Mouse (Mus musculus) forebrain, embryonic 10.5 days (tissue): ENCODE results near the gene Srgap2. TPM values are rescaled to one million over a fixed set of nuclear protein-coding genes. Genes with fewer than 3 reads are reported as not detected.

ENCODE experiments used
- DNase-seq: peaks from one replicate; pipeline ENCODE4 v3.0.0-alpha.2; 2017; ENCODE audit warnings: low spot score; ENCODE audit errors: extremely low spot score
- H3K27ac ChIP-seq: fragments of 300-500 bp; sonication (generic); 2 replicates; pipeline ENCODE4 v1.5.1; 2016; ENCODE audit warnings: mild to moderate bottlenecking
- H3K27me3 ChIP-seq: fragments of 300-500 bp; sonication (generic); 2 replicates; pipeline ENCODE4 v1.6.1; 2016; ENCODE audit warnings: mild to moderate bottlenecking; ENCODE audit not compliant: poor library complexity, severe bottlenecking
- H3K36me3 ChIP-seq: fragments of 300-500 bp; sonication (generic); replicated peaks from 2 replicates; pipeline ENCODE4 v1.6.1; 2016; ENCODE audit warnings: mild to moderate bottlenecking, moderate library complexity
- H3K4me1 ChIP-seq: fragments of 300-500 bp; sonication (generic); 2 replicates; pipeline ENCODE4 v1.6.1; 2016
- H3K4me3 ChIP-seq: fragments of 300-500 bp; sonication (generic); 2 replicates; pipeline ENCODE4 v1.5.1; 2016; ENCODE audit warnings: mild to moderate bottlenecking, moderate library complexity
- H3K9me3 ChIP-seq: fragments of 300-500 bp; sonication (generic); 2 replicates; pipeline ENCODE4 v1.6.1; 2016; ENCODE audit warnings: mild to moderate bottlenecking, moderate library complexity
- WGBS: fragments of 180-500 bp; shearing (Covaris S2); methylation state at CpG from one replicate; pipeline ENCODE4 v1.1.7; 2016; 5-methylcytosine and 5-hydroxymethylcytosine counted together
- polyA plus RNA-seq: library from polyadenylated mRNA; unstranded; fragments of >200 nt; fragmentation: Nextera tagmentation; extraction: Ambion mirVana; gene quantifications from 2 replicates; pipeline ENCODE4 v1.2.1, GENCODE M21; 2016

Srgap2 gene
- polyA plus RNA-seq, 1 experiment from 2014 or later, result 19.1 TPM

DNA sequence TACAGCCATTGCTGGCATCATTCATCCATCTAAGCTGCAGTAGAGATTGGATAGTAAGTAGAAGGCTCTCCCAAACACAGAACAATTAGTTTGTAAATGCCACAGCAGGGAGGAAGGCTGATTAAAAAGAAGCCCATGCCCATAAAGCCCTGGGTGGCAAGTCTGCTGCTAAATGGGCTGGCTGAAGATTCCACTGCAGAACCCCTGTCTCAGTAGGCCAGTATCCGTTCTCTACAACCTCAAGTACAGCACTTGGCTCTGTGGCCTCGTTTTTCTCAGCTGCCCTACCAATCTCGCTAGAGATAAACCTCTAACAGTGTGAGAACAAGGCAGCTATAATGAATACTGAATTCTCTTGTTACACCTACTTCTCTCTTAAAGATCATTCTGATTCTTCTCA is 227.9 kb downstream of the Srgap2 start:
- Histone ChIP-seq H3K27me3 (no peaks in the 10 kb centered on the region), H3K4me1 (peaks cover 4% of the 10 kb centered on the region; the same call in 1 of the 2 replicates), H3K36me3 (peaks cover 75% of the 10 kb centered on the region), H3K27ac (no peak overlapping the region), H3K4me3 (no peak overlapping the region), H3K9me3 (no peaks in the 10 kb centered on the region)
- DNase-seq, result no peak
- WGBS, result 54% methylated on average over 3 of the region's 3 CpGs

DNA sequence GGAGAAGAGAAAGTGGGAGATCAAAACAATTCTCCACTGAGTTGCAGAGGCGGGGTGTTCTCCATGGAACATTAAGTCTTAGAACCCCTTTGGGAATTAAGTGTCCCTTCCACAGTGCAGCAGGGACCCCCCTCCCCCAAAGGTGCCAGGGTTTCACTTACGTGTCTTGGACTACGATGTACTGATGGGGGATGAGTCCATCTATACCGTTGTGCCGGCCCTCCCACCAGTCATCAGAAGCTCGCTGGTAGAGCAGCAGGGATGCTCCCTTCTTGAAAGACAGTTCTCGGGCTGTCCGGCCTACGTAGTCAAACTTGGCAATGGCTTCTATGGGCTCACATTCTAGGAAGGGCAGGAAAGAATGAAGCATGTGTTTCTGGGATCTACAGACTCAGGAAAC is 229.0 kb downstream of the Srgap2 start:
- no peak for DNase-seq
- Histone ChIP-seq H3K4me3 (no peak overlapping the region), H3K4me1 (peaks cover 4% of the 10 kb centered on the region; the same call in 1 of the 2 replicates), H3K9me3 (no peaks in the 10 kb centered on the region), H3K27ac (no peak overlapping the region), H3K36me3 (peaks cover 86% of the 10 kb centered on the region), H3K27me3 (no peaks in the 10 kb centered on the region)
- WGBS, result 96% methylated on average over 9 of the region's 9 CpGs

DNA sequence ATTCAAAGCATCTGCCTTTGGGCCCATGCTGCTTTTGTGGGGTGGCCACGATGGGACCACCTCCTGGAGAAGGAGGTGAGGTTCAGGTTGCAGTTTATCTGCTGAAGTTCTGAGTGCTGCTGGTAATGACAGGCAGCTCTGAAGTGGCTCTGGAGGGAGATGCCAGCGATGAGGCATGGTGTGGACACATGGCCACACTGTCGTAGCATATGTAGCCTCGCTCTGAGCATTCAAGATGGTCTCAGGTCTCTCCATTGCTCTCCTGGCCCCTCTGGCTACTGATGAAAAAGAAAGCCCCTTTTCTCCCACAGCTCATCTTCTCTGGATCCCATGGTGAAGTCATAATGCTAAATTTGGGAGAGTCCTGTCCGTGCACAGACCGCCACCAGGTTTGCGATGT is 230.4 kb downstream of the Srgap2 start:
- Histone ChIP-seq H3K9me3 (no peaks in the 10 kb centered on the region), H3K36me3 (peaks cover 97% of the 10 kb centered on the region), H3K27me3 (no peaks in the 10 kb centered on the region), H3K4me3 (no peak overlapping the region), H3K27ac (no peak overlapping the region), H3K4me1 (peaks cover 4% of the 10 kb centered on the region; the same call in 1 of the 2 replicates)
- DNase-seq, result no peak
- WGBS, result 97% methylated on average over 7 of the region's 7 CpGs

DNA sequence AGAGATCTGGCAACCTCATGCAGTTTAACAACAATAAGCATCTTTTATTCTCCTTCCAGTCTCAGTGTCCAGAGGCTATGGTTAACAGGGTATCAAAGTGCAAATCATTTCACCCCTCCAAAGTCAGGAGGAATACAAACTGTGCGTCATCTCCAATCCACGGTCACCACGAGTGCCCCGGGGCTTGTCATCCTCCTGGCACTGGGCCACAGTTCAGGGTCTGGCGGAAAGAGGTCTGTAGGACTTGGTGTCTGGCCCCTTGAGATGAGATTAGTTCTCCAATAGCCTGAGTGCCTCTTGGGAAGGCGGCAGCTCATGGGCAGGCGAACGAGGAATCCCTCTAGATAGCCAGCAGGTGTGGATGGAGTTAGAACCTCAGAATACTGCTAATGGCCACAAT is 232.0 kb downstream of the Srgap2 start:
- no peak overlapping the region for H3K4me3 ChIP-seq
- H3K36me3 ChIP-seq, result peaks cover 91% of the 10 kb centered on the region
- H3K27ac ChIP-seq, result no peak overlapping the region
- H3K9me3 ChIP-seq, result no peaks in the 10 kb centered on the region
- peaks cover 4% of the 10 kb centered on the region; the same call in 1 of the 2 replicates for H3K4me1 ChIP-seq
- no peaks in the 10 kb centered on the region for H3K27me3 ChIP-seq
- WGBS, result 98% methylated on average over 8 of the region's 8 CpGs
- DNase-seq, result no peak

DNA sequence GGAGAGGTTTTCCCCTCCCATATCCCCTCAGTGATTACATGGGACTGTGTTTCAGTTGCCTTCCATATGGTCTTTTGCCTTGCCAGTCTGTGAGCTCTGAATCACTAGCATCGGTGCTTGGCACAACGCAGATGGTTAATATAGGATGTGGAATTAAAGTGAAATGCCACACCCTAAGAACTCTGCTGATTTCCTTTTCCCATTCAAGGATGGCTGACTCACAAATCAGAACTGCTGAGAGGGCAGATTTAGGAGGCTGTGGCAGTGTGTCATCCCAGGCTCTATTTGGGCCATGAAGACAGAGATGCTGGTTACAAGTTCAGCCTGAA is 233.3 kb downstream of the Srgap2 start:
- peaks cover 88% of the 10 kb centered on the region for H3K36me3 ChIP-seq
- no peaks in the 10 kb centered on the region for H3K27me3 ChIP-seq
- H3K27ac ChIP-seq, result no peak overlapping the region
- H3K4me1 ChIP-seq, result no peaks in the 10 kb centered on the region
- DNase-seq, result no peak
- no peaks in the 10 kb centered on the region for H3K9me3 ChIP-seq
- no peak overlapping the region for H3K4me3 ChIP-seq
- 95% methylated on average over 2 of the region's 2 CpGs for WGBS

DNA sequence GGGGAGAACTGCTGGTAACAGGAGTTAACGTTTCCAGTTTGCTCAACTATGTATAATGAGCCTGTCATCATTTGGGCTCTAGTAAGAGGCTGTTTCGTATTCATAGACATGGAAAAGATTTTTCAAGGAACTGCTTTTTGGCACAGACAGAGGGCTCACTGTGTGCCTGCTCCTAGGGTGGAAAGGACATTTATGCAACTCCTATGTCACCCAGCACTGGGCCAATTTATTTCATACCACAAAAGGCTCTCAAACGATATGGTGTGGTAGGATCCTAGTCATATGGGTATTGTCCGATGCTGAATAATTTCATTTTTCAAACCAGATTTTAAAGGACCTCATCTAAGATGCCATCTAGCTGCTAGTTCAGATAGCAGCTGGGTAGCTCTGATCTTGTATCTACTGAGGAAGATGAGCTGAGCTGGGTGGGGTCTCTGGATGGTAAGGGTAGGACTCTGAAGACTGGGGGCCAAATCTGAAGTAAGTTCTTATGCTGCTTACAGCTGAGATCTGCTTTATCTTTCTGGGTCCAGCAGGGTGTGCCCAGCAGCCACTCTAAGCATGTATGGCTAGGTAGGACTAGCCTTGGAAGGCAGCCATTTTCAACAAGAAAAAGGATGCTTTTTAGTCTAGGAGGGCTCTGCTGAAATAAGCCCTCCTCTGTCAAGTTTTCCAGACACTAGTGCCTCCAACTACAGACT is 233.8 kb downstream of the Srgap2 start:
- 92% methylated on average over 4 of the region's 4 CpGs for WGBS
- H3K27me3 ChIP-seq, result no peaks in the 10 kb centered on the region
- H3K27ac ChIP-seq, result no peak overlapping the region
- peaks cover 87% of the 10 kb centered on the region for H3K36me3 ChIP-seq
- no peak for DNase-seq
- no peak overlapping the region for H3K4me3 ChIP-seq
- H3K4me1 ChIP-seq, result no peaks in the 10 kb centered on the region
- H3K9me3 ChIP-seq, result no peaks in the 10 kb centered on the region

DNA sequence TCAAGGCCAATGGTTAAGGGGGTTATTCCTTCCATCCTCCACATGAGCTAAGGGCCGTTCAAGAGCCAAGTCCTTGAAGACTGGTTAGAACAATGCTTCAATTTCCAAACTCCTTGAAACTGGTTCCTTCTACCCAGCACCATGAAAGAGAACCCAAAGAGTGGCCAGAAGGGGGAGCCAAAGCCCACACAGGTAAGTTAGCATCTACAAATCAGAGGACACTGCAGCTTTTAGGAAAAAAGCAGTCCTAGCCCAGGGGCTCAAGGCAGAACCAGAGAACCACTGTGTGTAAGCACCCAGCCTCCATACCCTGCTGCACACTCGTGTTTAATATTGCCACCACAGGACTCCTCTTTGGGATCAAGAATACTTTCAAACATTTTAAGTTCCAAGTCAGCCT is 236.5 kb downstream of the Srgap2 start:
- Histone ChIP-seq H3K4me3 (no peak overlapping the region), H3K4me1 (no peaks in the 10 kb centered on the region), H3K27me3 (no peaks in the 10 kb centered on the region), H3K9me3 (no peaks in the 10 kb centered on the region), H3K27ac (no peak overlapping the region), H3K36me3 (peaks cover 77% of the 10 kb centered on the region)
- DNase-seq, result peak; percentile 56
- 52% methylated on average over 2 of the region's 2 CpGs for WGBS

DNA sequence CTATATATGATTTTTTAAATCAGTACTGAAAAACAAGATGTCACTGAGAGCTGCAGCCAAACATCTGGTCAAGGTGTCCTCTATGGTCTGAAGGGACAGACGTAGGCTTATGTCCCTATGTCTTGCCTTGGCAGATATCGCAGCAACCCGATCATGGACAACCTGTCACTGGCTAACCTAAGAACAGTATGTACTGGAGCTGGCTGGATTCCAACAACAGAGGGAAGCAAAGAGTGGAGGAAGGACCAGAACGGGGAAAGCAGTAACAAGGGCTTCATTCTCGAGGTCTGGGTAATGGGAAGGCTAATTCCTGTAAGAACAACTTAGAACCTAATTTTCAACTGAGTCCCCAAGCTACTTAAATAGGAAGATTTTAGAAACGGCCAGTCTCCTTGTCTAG is 238.2 kb downstream of the Srgap2 start:
- 93% methylated on average over 6 of the region's 6 CpGs for WGBS
- Histone ChIP-seq H3K27me3 (no peaks in the 10 kb centered on the region), H3K4me1 (no peaks in the 10 kb centered on the region), H3K27ac (no peak overlapping the region), H3K9me3 (no peaks in the 10 kb centered on the region), H3K4me3 (no peak overlapping the region), H3K36me3 (peaks cover 60% of the 10 kb centered on the region)
- no peak for DNase-seq

DNA sequence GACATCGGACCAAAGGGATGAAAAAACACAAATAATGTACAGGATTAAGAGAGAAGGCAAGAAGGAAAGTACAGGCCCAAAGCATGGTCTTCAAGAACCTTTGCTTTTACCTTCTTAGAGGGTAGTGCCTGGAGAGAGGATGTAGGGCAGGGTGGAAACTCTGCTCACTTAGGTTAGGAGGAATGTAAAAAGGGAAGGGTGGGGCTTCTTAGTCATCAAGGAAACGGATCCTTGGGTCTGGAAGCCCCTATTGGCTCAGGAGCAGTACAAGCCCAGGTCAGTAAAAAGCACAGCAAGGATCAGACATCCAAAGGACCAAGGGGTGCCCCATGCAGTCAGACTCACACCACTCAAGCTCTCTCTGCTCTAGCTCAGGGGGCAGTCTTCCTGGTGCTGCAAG is 239.9 kb downstream of the Srgap2 start:
- DNase-seq, result no peak
- WGBS, result 75% methylated on average over 2 of the region's 2 CpGs
- H3K4me3 ChIP-seq, result no peak overlapping the region
- H3K9me3 ChIP-seq, result no peaks in the 10 kb centered on the region
- H3K27me3 ChIP-seq, result no peaks in the 10 kb centered on the region
- no peak overlapping the region for H3K27ac ChIP-seq
- no peaks in the 10 kb centered on the region for H3K4me1 ChIP-seq
- H3K36me3 ChIP-seq, result peaks cover 44% of the 10 kb centered on the region

DNA sequence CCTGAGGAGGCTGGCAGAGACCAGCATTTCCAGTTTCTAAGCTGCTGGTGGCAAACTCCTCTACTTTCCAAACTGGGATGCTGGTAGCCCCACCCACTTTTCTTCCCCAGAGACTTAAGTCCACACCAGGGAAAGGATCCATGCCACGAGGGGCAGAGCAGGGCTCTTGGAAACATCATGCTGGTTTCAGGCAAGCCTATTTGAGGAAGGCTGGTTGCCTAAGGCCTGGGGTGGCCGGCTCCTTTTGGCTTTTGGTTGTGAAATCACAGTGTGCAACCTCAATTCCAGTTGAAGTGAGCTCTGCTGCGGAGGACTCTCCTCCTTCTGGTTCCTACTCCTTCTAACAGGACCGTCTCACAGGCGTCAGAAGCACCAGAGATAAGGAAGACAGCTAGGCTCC is 240.3 kb downstream of the Srgap2 start:
- Histone ChIP-seq H3K36me3 (peaks cover 39% of the 10 kb centered on the region), H3K27me3 (no peaks in the 10 kb centered on the region), H3K27ac (no peak overlapping the region), H3K4me1 (no peaks in the 10 kb centered on the region), H3K9me3 (no peaks in the 10 kb centered on the region), H3K4me3 (no peak overlapping the region)
- DNase-seq, result no peak
- WGBS, result 76% methylated on average over 5 of the region's 5 CpGs

DNA sequence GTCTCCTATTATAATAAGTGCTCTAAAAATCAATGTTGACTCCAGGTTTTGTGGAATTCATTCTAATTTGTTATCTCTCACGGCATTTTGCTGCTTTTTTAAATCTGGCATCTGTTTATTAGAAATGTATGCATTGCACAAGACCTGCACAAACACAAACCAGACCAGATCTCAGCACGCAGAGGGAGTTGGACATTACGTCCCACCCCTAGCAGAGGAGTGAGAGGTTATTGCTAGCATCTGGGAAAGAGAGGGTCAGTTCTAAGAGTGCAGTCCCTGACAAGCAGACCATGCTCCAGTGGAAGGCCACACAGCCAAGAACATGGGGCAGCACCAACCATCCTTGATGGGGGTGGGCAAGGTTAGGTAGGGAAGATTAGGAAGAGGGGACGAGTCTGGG is 242.5 kb downstream of the Srgap2 start:
- WGBS, result 85% methylated on average over 4 of the region's 4 CpGs
- Histone ChIP-seq H3K4me3 (no peak overlapping the region), H3K27ac (no peak overlapping the region), H3K9me3 (no peaks in the 10 kb centered on the region), H3K27me3 (no peaks in the 10 kb centered on the region), H3K36me3 (peaks cover 28% of the 10 kb centered on the region), H3K4me1 (no peaks in the 10 kb centered on the region)
- DNase-seq, result no peak

DNA sequence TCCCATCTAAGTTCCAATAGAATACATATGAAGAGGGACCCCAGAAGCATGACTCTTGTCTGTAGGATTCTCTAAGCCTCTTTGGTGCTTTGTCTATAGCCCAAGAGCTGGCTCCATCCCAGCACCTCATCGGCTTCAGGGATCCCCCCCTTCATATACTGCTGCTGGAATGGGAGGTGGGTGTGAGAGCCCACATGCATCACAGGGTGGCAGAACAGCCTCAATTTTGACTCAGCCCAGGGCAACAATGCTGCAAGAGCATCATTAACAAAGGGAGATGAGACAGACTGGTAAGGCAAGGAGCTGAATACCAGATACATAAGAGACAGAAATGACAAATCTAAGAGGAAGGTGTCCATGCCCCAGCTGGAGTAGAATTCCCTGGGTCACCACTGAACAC is 243.0 kb downstream of the Srgap2 start:
- Histone ChIP-seq H3K36me3 (peaks cover 23% of the 10 kb centered on the region), H3K27ac (no peak overlapping the region), H3K9me3 (no peaks in the 10 kb centered on the region), H3K4me3 (no peak overlapping the region), H3K27me3 (no peaks in the 10 kb centered on the region), H3K4me1 (peaks cover 4% of the 10 kb centered on the region)
- no peak for DNase-seq
- 94% methylated on average over 1 of the region's 1 CpGs for WGBS

DNA sequence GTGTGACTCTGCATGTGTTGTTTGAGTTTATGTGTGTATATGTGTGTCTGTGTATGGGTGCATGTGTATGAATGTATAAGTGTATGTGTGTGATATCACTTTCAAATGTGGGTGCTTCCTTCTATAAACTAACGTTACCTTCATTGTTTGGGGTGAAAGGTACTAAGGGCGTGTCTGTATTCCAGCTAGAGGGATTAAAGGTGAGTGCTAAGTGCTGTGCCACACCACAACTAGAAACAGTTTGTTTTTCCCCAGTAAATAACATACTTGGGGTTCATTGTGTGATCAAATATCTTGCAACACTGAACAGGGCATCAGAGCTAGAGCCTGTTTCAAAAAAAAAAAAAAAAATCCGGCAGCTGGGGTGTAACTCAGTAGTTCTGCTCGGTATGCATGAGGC is 245.4 kb downstream of the Srgap2 start:
- Histone ChIP-seq H3K36me3 (peaks cover 8% of the 10 kb centered on the region), H3K27ac (no peak overlapping the region), H3K27me3 (no peaks in the 10 kb centered on the region), H3K4me1 (peaks cover 15% of the 10 kb centered on the region), H3K4me3 (no peak overlapping the region), H3K9me3 (no peaks in the 10 kb centered on the region)
- DNase-seq, result no peak
- WGBS, result 66% methylated on average over 4 of the region's 4 CpGs

DNA sequence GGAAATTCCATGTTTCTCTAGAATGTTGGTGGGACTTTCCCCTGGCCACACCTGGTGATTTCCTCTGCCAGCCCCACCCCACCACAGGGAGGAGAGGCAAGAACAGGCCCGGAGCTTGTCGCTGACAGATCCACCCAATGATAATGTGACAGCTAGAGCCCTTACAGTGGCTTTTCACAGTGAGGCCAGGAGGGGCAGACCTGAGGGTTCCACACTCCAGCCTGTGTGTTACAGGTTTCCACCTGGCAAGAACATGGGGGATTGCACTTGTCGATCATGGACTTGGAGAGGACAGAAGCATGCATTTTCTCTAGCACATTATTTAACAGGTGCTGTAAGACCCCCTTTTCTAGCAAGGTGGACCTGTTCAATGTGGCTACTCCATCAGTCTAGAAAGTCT is 246.9 kb downstream of the Srgap2 start:
- H3K9me3 ChIP-seq, result no peaks in the 10 kb centered on the region
- H3K4me1 ChIP-seq, result peaks cover 21% of the 10 kb centered on the region
- no peak overlapping the region for H3K27ac ChIP-seq
- H3K27me3 ChIP-seq, result no peaks in the 10 kb centered on the region
- no peak for DNase-seq
- 66% methylated on average over 3 of the region's 3 CpGs for WGBS
- H3K4me3 ChIP-seq, result no peak overlapping the region
- H3K36me3 ChIP-seq, result no peaks in the 10 kb centered on the region
